Mouse (Mus musculus): ENCODE measurements around the gene Rhbdl1.
A peak's percentile ranks its signal among the peaks of the same experiment; 100 is the strongest.
"Not testable (repeated sequence)": the region's sequence is repeated elsewhere in the genome, so short reads cannot be mapped to it uniquely, and the experiment has no call there.

The Rhbdl1 gene

GRCm38 (mm10) chr17:25825984-25826570 is 11.0 kb downstream of the Rhbdl1 start:
- no peak for DNase-seq (ENCODE audit: low spot score)

GRCm38 (mm10) chr17:25825311-25825710 is 11.8 kb downstream of the Rhbdl1 start:
- DNase-seq (ENCODE audit: low spot score) = no peak

GRCm38 (mm10) chr17:25824362-25825142 is 12.5 kb downstream of the Rhbdl1 start:
- no peak for DNase-seq (ENCODE audit: low spot score)

- DNase-seq (ENCODE audit: low spot score) = peak; percentile 82
Observed at GRCm38 (mm10) chr17:25823452-25823851, 13.6 kb downstream of the Rhbdl1 start, which contains the start of gene Wdr24. Gene Wdr24 (plus strand): TSS chr17:25823627.

GRCm38 (mm10) chr17:25818851-25819780 is 18.0 kb downstream of the Rhbdl1 start:
- DNase-seq (ENCODE audit: low spot score) = peak; percentile 26

GRCm38 (mm10) chr17:25817662-25818061 is 19.4 kb downstream of the Rhbdl1 start:
- no peak for DNase-seq (ENCODE audit: low spot score)

- DNase-seq (ENCODE audit: low spot score) = peak; percentile 81
Observed at GRCm38 (mm10) chr17:25813471-25813870, 23.6 kb downstream of the Rhbdl1 start.

- no peak for DNase-seq (ENCODE audit: low spot score)
Observed at GRCm38 (mm10) chr17:25810890-25811289, 26.2 kb downstream of the Rhbdl1 start.

GRCm38 (mm10) chr17:25809606-25810340 is 27.3 kb downstream of the Rhbdl1 start:
- no peak for DNase-seq (ENCODE audit: low spot score)

GRCm38 (mm10) chr17:25808789-25809605 is 28.1 kb downstream of the Rhbdl1 start, which contains the start of gene Fbxl16:
Gene Fbxl16 (plus strand): TSS chr17:25809085.
- peak; percentile 62 for DNase-seq (ENCODE audit: low spot score)

GRCm38 (mm10) chr17:25808028-25808427 is 29.1 kb downstream of the Rhbdl1 start:
- no peak for DNase-seq (ENCODE audit: low spot score)

- not testable (repeated sequence) for DNase-seq (ENCODE audit: low spot score)
Observed at GRCm38 (mm10) chr17:25807452-25807851, 29.6 kb downstream of the Rhbdl1 start.

- DNase-seq (ENCODE audit: low spot score) = no peak
Observed at GRCm38 (mm10) chr17:25806507-25806906, 30.6 kb downstream of the Rhbdl1 start.

GRCm38 (mm10) chr17:25802825-25803517 is 34.1 kb downstream of the Rhbdl1 start:
- no peak for DNase-seq (ENCODE audit: low spot score)

GRCm38 (mm10) chr17:25801029-25801428 is 36.1 kb downstream of the Rhbdl1 start:
- peak; percentile 52 for DNase-seq (ENCODE audit: low spot score)

- peak; percentile 87 for DNase-seq (ENCODE audit: low spot score)
Observed at GRCm38 (mm10) chr17:25796951-25797369, 40.1 kb downstream of the Rhbdl1 start, which contains the start of gene Metrn. Gene Metrn (minus strand): TSS chr17:25797136.

GRCm38 (mm10) chr17:25796211-25796771 is 40.8 kb downstream of the Rhbdl1 start:
- DNase-seq (ENCODE audit: low spot score) = no peak

- DNase-seq (ENCODE audit: low spot score) = peak; percentile 69
Observed at GRCm38 (mm10) chr17:25795609-25796092, 41.4 kb downstream of the Rhbdl1 start, which contains the start of gene AC134908.4. Gene AC134908.4 (minus strand): TSS chr17:25795659.

GRCm38 (mm10) chr17:25794998-25795397 is 42.1 kb downstream of the Rhbdl1 start:
- no peak for DNase-seq (ENCODE audit: low spot score)
